ENCODE assay signal across 9 mouse cellular contexts in the genomic region with DNA sequence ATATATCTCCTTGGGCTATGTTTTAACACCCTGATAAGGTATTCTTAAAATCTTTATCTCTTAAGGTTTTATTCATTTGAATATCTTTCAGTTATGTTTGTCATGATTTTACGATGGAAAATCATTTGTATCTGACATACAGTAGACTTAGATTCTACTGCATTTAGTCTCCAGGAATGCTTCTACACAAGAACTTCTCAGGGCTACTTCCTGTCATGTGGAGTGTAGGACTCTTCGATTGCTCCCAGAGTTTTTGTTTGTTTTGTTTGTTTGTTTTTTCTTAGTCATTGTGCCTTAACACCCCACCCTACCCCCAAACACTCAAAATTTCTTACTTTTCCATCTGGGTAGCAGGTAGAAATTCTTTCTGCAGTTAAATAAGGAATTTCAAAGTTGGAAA. TPM values are rescaled to one million over a fixed set of nuclear protein-coding genes. Genes with fewer than 3 reads are reported as not detected.
DNase-seq lines count a peak whose midpoint lies in the region; ATAC-seq and TF ChIP-seq lines count a peak whose summit lies in the region.
"Had no signal": no experiment of that assay in that cellular context is flagged by ENCODE, and none has a peak within 500 bp of the region (broad histone marks: within the 10 kb centered on the region; RNA-seq: fewer than 3 reads in every experiment).

No protein-coding gene starts in this region.

- H3K9me3 ChIP-seq in kidney, embryonic 15.5 days (replicated peaks): no peaks in the 10 kb centered on the region
- H3K9me3 ChIP-seq in intestine, embryonic 14.5 days (ENCODE audit: control insufficient read depth, low read length): no peaks in the 10 kb centered on the region
- H3K9me3 ChIP-seq in midbrain, postnatal 0 days (ENCODE audit: low read length): no peaks in the 10 kb centered on the region

- no peak for ATAC-seq in kidney, embryonic 15.5 days (replicated peaks; ENCODE audit: low FRiP score)
- no peak for ATAC-seq in intestine, embryonic 14.5 days (replicated peaks; ENCODE audit: low FRiP score, low TSS enrichment, low read depth)
- ATAC-seq in midbrain, postnatal 0 days (ENCODE audit: low FRiP score): no peak
- ATAC-seq in granulocyte monocyte progenitor cell, adult 5-6 weeks (replicated peaks; ENCODE audit: poor library complexity, severe bottlenecking): no peak

- no peak for TF ChIP-seq CTCF in midbrain, postnatal 0 days (IDR thresholded peaks at IDR 0.05)

- H3K36me3 ChIP-seq in kidney, embryonic 15.5 days: no peaks in the 10 kb centered on the region
- H3K36me3 ChIP-seq in intestine, embryonic 14.5 days (ENCODE audit: control insufficient read depth, insufficient read depth, low read length): no peaks in the 10 kb centered on the region
- H3K36me3 ChIP-seq in midbrain, postnatal 0 days (ENCODE audit: insufficient read depth, low read length): no peaks in the 10 kb centered on the region

- no peaks in the 10 kb centered on the region for H3K27me3 ChIP-seq in kidney, embryonic 15.5 days
- H3K27me3 ChIP-seq in intestine, embryonic 14.5 days (replicated peaks; ENCODE audit: control insufficient read depth, insufficient read depth, low read length): no peaks in the 10 kb centered on the region
- no peaks in the 10 kb centered on the region for H3K27me3 ChIP-seq in midbrain, postnatal 0 days (ENCODE audit: insufficient read depth, low read length)

- no peak overlapping the region for H3K27ac ChIP-seq in kidney, embryonic 15.5 days
- no peak overlapping the region for H3K27ac ChIP-seq in intestine, embryonic 14.5 days (ENCODE audit: low read depth)
- no peak overlapping the region for H3K27ac ChIP-seq in midbrain, postnatal 0 days (ENCODE audit: low read depth, low read length)

- WGBS in kidney, embryonic 15.5 days: 38% methylated on average over 2 of the region's 2 CpGs
- 27% methylated on average over 2 of the region's 2 CpGs for WGBS in intestine, embryonic 14.5 days
- WGBS in midbrain, postnatal 0 days: 56% methylated on average over 2 of the region's 2 CpGs

- no peak for DNase-seq in kidney, postnatal 10 days
- peak; percentile 6 for DNase-seq in c-Kit-negative CD71-positive TER-119-positive erythroid progenitor cells, embryonic 14.5 days (ENCODE audit: low read depth, low spot score)
- no peak for DNase-seq in intestine, embryonic 14.5 days (ENCODE audit: low spot score)
- no peak for DNase-seq in midbrain, postnatal 0 days (ENCODE audit: low spot score)
- no peak for DNase-seq in right cerebral cortex, postnatal 36 days (ENCODE audit: low spot score in 2 of 2)
- DNase-seq in spleen, adult 12 weeks (ENCODE audit: low spot score): no peak
- DNase-seq: thymus, postnatal 4 days had no signal

- H3K4me3 ChIP-seq in kidney, embryonic 15.5 days (replicated peaks): peak overlapping the region; percentile 97
- peak overlapping the region; percentile 98 for H3K4me3 ChIP-seq in intestine, embryonic 14.5 days (ENCODE audit: low read depth, low read length)
- H3K4me3 ChIP-seq in midbrain, postnatal 0 days (ENCODE audit: low read depth, low read length): peak overlapping the region; percentile 97; the same call in 1 of the 2 replicates

- H3K4me2 ChIP-seq in kidney, embryonic 15.5 days: peak overlapping the region; percentile 74
- peak overlapping the region; percentile 50 for H3K4me2 ChIP-seq in intestine, embryonic 14.5 days (ENCODE audit: low read length)
- H3K4me2 ChIP-seq in midbrain, postnatal 0 days (ENCODE audit: low read depth, low read length, poor library complexity, severe bottlenecking): peak overlapping the region; percentile 57

- no peak overlapping the region for H3K9ac ChIP-seq in kidney, embryonic 15.5 days
- peak overlapping the region; percentile 43; the same call in 1 of the 2 replicates for H3K9ac ChIP-seq in intestine, embryonic 14.5 days (ENCODE audit: low read length)
- no peak overlapping the region for H3K9ac ChIP-seq in midbrain, postnatal 0 days (replicated peaks; ENCODE audit: low read length, poor library complexity, severe bottlenecking)

- peaks cover 15% of the 10 kb centered on the region for H3K4me1 ChIP-seq in kidney, embryonic 15.5 days
- H3K4me1 ChIP-seq in intestine, embryonic 14.5 days (replicated peaks; ENCODE audit: control insufficient read depth, insufficient read depth, low read length): peaks cover 3% of the 10 kb centered on the region; the same call in 1 of the 2 replicates
- H3K4me1 ChIP-seq in midbrain, postnatal 0 days (ENCODE audit: insufficient read depth, low read length): no peaks in the 10 kb centered on the region

RNA-seq across cellular contexts. Expression of a gene that starts 1.0 kb away (rescaled TPM):
- 9.2 and 9.7 TPM in 2 replicates for polyA plus RNA-seq in kidney, embryonic 15.5 days (2015; fragmentation: Nextera tagmentation; extraction: Ambion mirVana)
- polyA plus RNA-seq in intestine, embryonic 14.5 days (2014; fragmentation: Nextera tagmentation; extraction: Ambion mirVana): 11.0 and 12.1 TPM in 2 replicates
- 6.2 and 8.2 TPM in 2 replicates for total RNA-seq in midbrain, postnatal 0 days (2014; rRNA removed)
- 4.7 and 5.3 TPM in 2 replicates for polyA plus RNA-seq in midbrain, postnatal 0 days (2015; fragmentation: Nextera tagmentation; extraction: Ambion mirVana)
- 11.5 and 15.2 TPM in 2 replicates for total RNA-seq in granulocyte monocyte progenitor cell, adult 5-6 weeks (2014; fragmentation: Nextera tagmentation)
- 9.9 and 13.3 TPM in 2 replicates for total RNA-seq in granulocyte monocyte progenitor cell, adult 5-6 weeks (2017)

RNA-seq across cellular contexts. Expression of a gene that starts 1.0 kb away (rescaled TPM):
- polyA plus RNA-seq in kidney, embryonic 15.5 days (2015; fragmentation: Nextera tagmentation; extraction: Ambion mirVana): 9.6 and 10.3 TPM in 2 replicates
- 12.6 and 12.7 TPM in 2 replicates for polyA plus RNA-seq in intestine, embryonic 14.5 days (2014; fragmentation: Nextera tagmentation; extraction: Ambion mirVana)
- 43.4 and 49.1 TPM in 2 replicates for total RNA-seq in midbrain, postnatal 0 days (2014; rRNA removed)
- polyA plus RNA-seq in midbrain, postnatal 0 days (2015; fragmentation: Nextera tagmentation; extraction: Ambion mirVana): 6.3 and 9.6 TPM in 2 replicates
- 30.6 and 31.5 TPM in 2 replicates for total RNA-seq in granulocyte monocyte progenitor cell, adult 5-6 weeks (2014; fragmentation: Nextera tagmentation)
- total RNA-seq in granulocyte monocyte progenitor cell, adult 5-6 weeks (2017): 37.2 and 54.6 TPM in 2 replicates

RNA-seq across cellular contexts. Expression of a gene that starts 50.8 kb away (rescaled TPM):
- not detected in 2 replicates for polyA plus RNA-seq in kidney, embryonic 15.5 days (2015; fragmentation: Nextera tagmentation; extraction: Ambion mirVana)
- not detected in 2 replicates for polyA plus RNA-seq in intestine, embryonic 14.5 days (2014; fragmentation: Nextera tagmentation; extraction: Ambion mirVana)
- total RNA-seq in midbrain, postnatal 0 days (2014; rRNA removed): not detected in 2 replicates
- polyA plus RNA-seq in midbrain, postnatal 0 days (2015; fragmentation: Nextera tagmentation; extraction: Ambion mirVana): not detected in 2 replicates
- not detected in 2 replicates for total RNA-seq in granulocyte monocyte progenitor cell, adult 5-6 weeks (2014; fragmentation: Nextera tagmentation)
- not detected in 2 replicates for total RNA-seq in granulocyte monocyte progenitor cell, adult 5-6 weeks (2017)
